11 mouse cellular contexts compared by ENCODE assay signal in the genomic region with DNA sequence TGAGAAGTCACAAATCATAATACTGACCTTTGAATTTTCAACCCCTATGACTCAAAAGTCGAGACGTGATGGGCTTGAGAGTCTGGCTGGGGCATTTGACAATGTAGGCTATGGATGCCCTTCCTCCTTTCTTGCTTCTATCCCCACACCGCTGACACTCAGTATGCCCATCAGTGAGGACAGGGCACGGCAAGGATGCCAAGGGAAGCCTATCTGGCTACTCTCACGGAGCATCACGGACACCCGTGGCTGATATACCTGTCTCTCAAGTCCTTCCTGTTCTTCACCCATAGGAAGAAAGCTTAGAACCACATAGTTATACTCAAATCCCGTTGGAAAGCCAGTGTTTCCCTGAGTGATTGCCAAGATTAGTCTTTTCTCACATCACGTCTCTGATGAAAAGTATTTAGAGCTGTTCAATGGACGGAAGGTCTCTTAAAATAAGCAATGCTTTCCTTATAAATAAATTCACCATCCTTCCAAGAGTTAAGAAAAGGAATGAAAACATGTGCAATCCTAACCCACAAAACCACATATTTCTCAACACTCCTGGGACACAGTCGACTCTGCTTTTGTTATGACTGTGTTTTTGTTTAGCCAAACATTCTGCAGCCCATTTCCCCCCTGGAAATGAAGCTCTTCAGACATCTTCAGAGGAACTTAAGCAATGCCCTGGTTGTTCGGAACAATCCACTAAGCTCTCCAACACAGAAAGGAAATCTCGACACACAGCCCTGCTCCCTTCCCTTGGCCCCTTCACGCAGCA.
DNase-seq lines count a peak whose midpoint lies in the region; ATAC-seq lines count a peak whose summit lies in the region.
"Had no signal": no experiment of that assay in that cellular context is flagged by ENCODE, and none has a peak within 500 bp of the region (broad histone marks: within the 10 kb centered on the region; RNA-seq: fewer than 3 reads in every experiment).

No protein-coding gene starts in this region.

- peak; percentile 36 for DNase-seq in gastrocnemius, postnatal 25 days
- no peak for DNase-seq in gastrocnemius, postnatal 10 days
- DNase-seq in 3T3-L1 (ENCODE audit: low read depth, low spot score), result peak; percentile 53
- DNase-seq in embryonic facial prominence, embryonic 14.5 days (ENCODE audit: low spot score), result peak; percentile 87
- DNase-seq in lung, postnatal 25 days (ENCODE audit: low spot score), result peak; percentile 71
- no peak for DNase-seq in adrenal gland, postnatal 36 days
- no peak for DNase-seq in left cerebral cortex, postnatal 4 days
- no peak for DNase-seq in left cerebral cortex, postnatal 10 days (ENCODE audit: extremely low spot score in 1 of 2, low spot score in 2 of 2)
- DNase-seq: liver, embryonic 13.5 days had no signal

- intact Hi-C loops in left cerebral cortex, postnatal 4 days (cut with DNase I), result no loop called here
- intact Hi-C loops in left cerebral cortex, postnatal 10 days (cut with DNase I), result no loop called here

- 57% methylated on average over 14 of the region's 14 CpGs for WGBS in embryonic facial prominence, embryonic 14.5 days

- no peak overlapping the region for H3K4me3 ChIP-seq in embryonic facial prominence, embryonic 14.5 days (ENCODE audit: low read depth, low read length)
- H3K4me3 ChIP-seq: liver, embryonic 13.5 days had no signal

- peaks cover 4% of the 10 kb centered on the region; the same call in 1 of the 2 replicates for H3K4me1 ChIP-seq in embryonic facial prominence, embryonic 14.5 days (ENCODE audit: control insufficient read depth, insufficient read depth, low read length)
- H3K4me1 ChIP-seq: liver, embryonic 13.5 days had no signal

- H3K27ac ChIP-seq in embryonic facial prominence, embryonic 14.5 days (replicated peaks; ENCODE audit: low read depth, low read length), result no peak overlapping the region
- H3K27ac ChIP-seq: hindbrain, postnatal 0 days; liver, embryonic 13.5 days had no signal

- no peak overlapping the region for H3K9ac ChIP-seq in embryonic facial prominence, embryonic 14.5 days (ENCODE audit: low read depth, low read length)
- H3K9ac ChIP-seq: liver, embryonic 13.5 days had no signal

- H3K4me2 ChIP-seq in embryonic facial prominence, embryonic 14.5 days (ENCODE audit: low read depth, low read length), result no peak overlapping the region
- H3K4me2 ChIP-seq: liver, embryonic 13.5 days had no signal

- peak; percentile 18; the same call in 1 of the 2 replicates for ATAC-seq in embryonic facial prominence, embryonic 14.5 days (ENCODE audit: low read depth)
- ATAC-seq: hindbrain, postnatal 0 days; midbrain, embryonic 16.5 days had no signal

- H3K27me3 ChIP-seq in embryonic facial prominence, embryonic 14.5 days (replicated peaks; ENCODE audit: control insufficient read depth, insufficient read depth, low read length), result no peaks in the 10 kb centered on the region
- H3K27me3 ChIP-seq: liver, embryonic 13.5 days had no signal

- no peaks in the 10 kb centered on the region for H3K36me3 ChIP-seq in embryonic facial prominence, embryonic 14.5 days (ENCODE audit: control insufficient read depth, insufficient read depth, low read length)
- H3K36me3 ChIP-seq: liver, embryonic 13.5 days had no signal

- H3K9me3 ChIP-seq in embryonic facial prominence, embryonic 14.5 days (ENCODE audit: control insufficient read depth, low read length), result no peaks in the 10 kb centered on the region
- H3K9me3 ChIP-seq: liver, embryonic 13.5 days had no signal

Comparison
In these comparisons a context has a peak if more than half of its experiments do, and no peak if none do; other contexts are left out.
1. DNase-seq: peak in gastrocnemius, postnatal 25 days (single experiment), 3T3-L1 (single experiment), embryonic facial prominence, embryonic 14.5 days (single experiment) and lung, postnatal 25 days (single experiment); none in gastrocnemius, postnatal 10 days (single experiment), adrenal gland, postnatal 36 days (0 of 2), left cerebral cortex, postnatal 4 days (single experiment) and left cerebral cortex, postnatal 10 days (0 of 2).